In genomic region chr3:109914226-109914625, GRCm38 (mm10) we compare ENCODE assay signal across 17 mouse cellular contexts.
"Had no signal": no experiment of that assay in that cellular context is flagged by ENCODE, and none has a peak within 500 bp of the region (broad histone marks: within the 10 kb centered on the region; RNA-seq: fewer than 3 reads in every experiment).

No protein-coding gene starts in this region.

- ATAC-seq: hindbrain, postnatal 0 days; intestine, embryonic 16.5 days; liver, embryonic 12.5 days had no signal

- DNase-seq: gastrocnemius, postnatal 14 days; gastrocnemius, postnatal 36 days; heart, adult 11 months; heart, adult 2 months; heart, postnatal 14 days; heart, postnatal 36 days; kidney, adult 11 months; kidney, adult 2 months; kidney, adult 9 months; kidney, postnatal 14 days; kidney, postnatal 36 days; layer of hippocampus, adult 9-11 months; layer of hippocampus, postnatal 36 days; lung, adult 18-20 months had no signal
